Mouse (Mus musculus) heart, adult 2 months (tissue): ENCODE results near the gene Ube2l6. TPM values are rescaled to one million over a fixed set of nuclear protein-coding genes. Genes with fewer than 3 reads are reported as not detected.
A peak's percentile ranks its signal among the peaks of the same experiment; 100 is the strongest.

Experiments used
- DNase-seq, 2 experiments: peaks; one replicate each; pipeline ENCODE4 v3.0.0; 2021
- H3K27ac ChIP-seq: fragments of 200-600 bp; 2 replicates; pipeline ENCODE4 v1.8.1; 2022
- H3K27me3 ChIP-seq: fragments of 200-500 bp; 2 replicates; pipeline ENCODE4 v1.6.1; 2012; ENCODE audit warnings: mild to moderate bottlenecking, low read length, inconsistent platforms, mixed read lengths; ENCODE audit not compliant: control insufficient read depth, insufficient read depth
- H3K36me3 ChIP-seq: fragments of 200-500 bp; 2 replicates; pipeline ENCODE4 v1.6.1; 2012; ENCODE audit warnings: low read length, inconsistent platforms; ENCODE audit not compliant: control insufficient read depth, insufficient read depth
- H3K4me1 ChIP-seq: fragments of 200-500 bp; 2 replicates; pipeline ENCODE4 v1.6.1; 2011; ENCODE audit warnings: low read length; ENCODE audit not compliant: control insufficient read depth, insufficient read depth
- H3K4me3 ChIP-seq: fragments of 200-600 bp; 2 replicates; pipeline ENCODE4 v1.8.1; 2022
- H3K79me2 ChIP-seq: fragments of 200-500 bp; replicated peaks from 2 replicates; pipeline ENCODE4 v1.6.1; 2012; ENCODE audit warnings: mild to moderate bottlenecking, inconsistent platforms, low read length, moderate library complexity, mixed read lengths; ENCODE audit not compliant: control insufficient read depth, insufficient read depth
- H3K9ac ChIP-seq: fragments of 200-500 bp; 2 replicates; pipeline ENCODE4 v1.6.1; 2012; ENCODE audit warnings: low read depth, mild to moderate bottlenecking, control low read depth, inconsistent platforms, low read length, mixed read lengths
- CTCF ChIP-seq: fragments of 200-600 bp; IDR thresholded peaks from 2 replicates; pipeline ENCODE4 v1.8.1; 2022; ENCODE audit warnings: antibody characterized with exemption, mild to moderate bottlenecking, moderate library complexity
- EP300 ChIP-seq: fragments of 200-500 bp; IDR thresholded peaks from 2 replicates; pipeline ENCODE4 v1.6.1; 2011; ENCODE audit warnings: low read depth, low read length, control low read depth; ENCODE audit not compliant: insufficient read depth
- POLR2A ChIP-seq: fragments of 200-500 bp; IDR thresholded peaks from 2 replicates; pipeline ENCODE4 v1.6.1; 2011; ENCODE audit warnings: mild to moderate bottlenecking, low read depth, low read length, control low read depth; ENCODE audit not compliant: insufficient read depth
- WGBS: fragments of 180-500 bp; shearing (Covaris S2); methylation state at CpG from one replicate; pipeline ENCODE4 v1.1.7; 2018; 5-methylcytosine and 5-hydroxymethylcytosine counted together
- intact Hi-C: fragments of 180-260 bp; cut with DNase I; formaldehyde crosslinking; loops from one replicate; pipeline ENCODE4 v1.15.1; 2025
- polyA plus RNA-seq: library from polyadenylated mRNA; depleted of rRNA; stranded (reverse); fragments of >200 nt; gene quantifications from 2 replicates; pipeline ENCODE4 v1.2.3, GENCODE M21; 2012
- total RNA-seq, 2 experiments: library from RNA; stranded (reverse); gene quantifications; 2 replicates each; pipeline ENCODE4 v1.2.3; 2021

Gene Ube2l6
- total and polyA plus RNA-seq, 3 experiments = 26.5 to 131 (median 109) TPM

GRCm38 (mm10) chr2:84779210-84779609, 19.4 kb upstream of the Ube2l6 start:
- TF ChIP-seq POLR2A = no peak
- peak; percentile 49 for TF ChIP-seq CTCF
- peak in 1 of 2 experiments; percentile 19 for DNase-seq
- H3K27ac ChIP-seq = no peak overlapping the region
- 55% methylated on average over 6 of the region's 6 CpGs for WGBS
- H3K79me2 ChIP-seq = no peaks in the 10 kb centered on the region
- H3K9ac ChIP-seq = no peak overlapping the region
- H3K36me3 ChIP-seq = 0 out of 2 replicates have a peak, but pooled peaks cover 2% of the 10 kb centered on the region
- no peaks in the 10 kb centered on the region for H3K27me3 ChIP-seq
- intact Hi-C loops = no loop called here
- H3K4me1 ChIP-seq = peaks cover 5% of the 10 kb centered on the region
- H3K4me3 ChIP-seq = no peak overlapping the region

DNA sequence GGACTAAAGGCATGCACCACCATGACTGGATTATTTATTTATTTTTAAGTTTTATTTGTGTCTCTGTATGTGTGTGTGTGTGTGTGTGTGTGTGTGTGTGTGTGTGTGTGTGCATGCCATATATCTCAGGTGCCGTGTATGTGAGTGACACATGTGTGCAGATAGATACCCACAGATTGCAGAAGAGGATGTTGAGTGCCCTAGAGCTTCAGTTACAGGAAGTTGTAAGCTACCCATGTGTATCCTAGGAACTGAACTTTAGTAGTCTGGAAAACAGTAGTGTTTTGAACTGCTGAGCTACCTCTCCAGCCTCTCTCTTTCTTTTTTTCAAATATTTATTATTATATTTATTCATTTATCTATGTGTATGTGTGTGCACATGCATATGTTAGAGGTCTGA, 15.3 kb upstream of the Ube2l6 start:
- no peaks in the 10 kb centered on the region for H3K79me2 ChIP-seq
- 0 out of 2 replicates have a peak, but pooled peaks cover 2% of the 10 kb centered on the region for H3K36me3 ChIP-seq
- WGBS = 48% methylated on average over 1 of the region's 1 CpGs
- intact Hi-C loops = no loop called here
- H3K4me3 ChIP-seq = no peak overlapping the region
- H3K27me3 ChIP-seq = no peaks in the 10 kb centered on the region
- no peak overlapping the region for H3K9ac ChIP-seq
- TF ChIP-seq POLR2A = no peak
- TF ChIP-seq CTCF = no peak
- TF ChIP-seq EP300 = no peak
- peaks cover 5% of the 10 kb centered on the region for H3K4me1 ChIP-seq
- peak overlapping the region; percentile 40 for H3K27ac ChIP-seq
- no peak for DNase-seq

DNA sequence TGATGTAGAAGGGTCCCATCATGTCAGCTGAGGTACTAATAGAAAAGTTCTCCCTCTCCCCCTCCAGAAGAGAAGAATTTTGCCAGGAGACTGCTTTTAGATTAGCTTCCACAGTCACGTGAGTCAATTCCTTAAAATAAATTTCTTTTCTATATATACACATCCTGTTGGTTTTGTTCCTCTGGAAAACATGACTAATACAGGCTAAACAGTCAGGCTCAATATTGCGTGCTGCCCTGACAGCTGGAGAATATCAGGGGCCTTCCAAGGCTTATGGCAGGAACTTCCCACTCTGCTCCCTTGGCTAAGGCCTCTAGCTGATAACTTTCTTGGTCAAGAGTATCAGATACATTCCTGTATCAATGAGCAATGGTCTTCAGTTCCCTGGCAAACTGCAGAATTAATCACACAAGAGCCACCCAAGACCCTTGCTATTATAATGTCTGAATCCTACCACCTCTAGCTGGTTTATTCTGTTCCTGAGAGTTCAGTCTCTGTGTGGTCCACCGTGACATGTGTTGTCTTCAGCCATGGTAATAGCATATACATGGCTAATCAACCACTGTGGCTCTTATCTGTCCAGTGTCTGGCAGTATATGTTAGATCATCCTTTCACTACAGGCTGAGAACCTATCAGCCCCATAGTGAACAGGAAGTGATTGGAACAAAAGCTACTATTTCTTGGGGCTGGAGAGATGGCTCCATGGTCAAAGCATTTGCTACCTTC, 14.6 kb upstream of the Ube2l6 start:
- TF ChIP-seq EP300 (0 out of 2 replicates have a peak, but pooled peaks have one; percentile 19), CTCF (no peak), POLR2A (no peak)
- WGBS = 33% methylated on average over 3 of the region's 3 CpGs
- Histone ChIP-seq H3K27ac (peak overlapping the region; percentile 40), H3K27me3 (no peaks in the 10 kb centered on the region), H3K79me2 (no peaks in the 10 kb centered on the region), H3K9ac (no peak overlapping the region), H3K4me1 (peaks cover 1% of the 10 kb centered on the region; the same call in 1 of the 2 replicates), H3K36me3 (0 out of 2 replicates have a peak, but pooled peaks cover 2% of the 10 kb centered on the region), H3K4me3 (no peak overlapping the region)
- intact Hi-C loops = no loop called here
- DNase-seq = peak in 1 of 2 experiments; percentile 48

- Histone ChIP-seq H3K4me1 (peaks cover 1% of the 10 kb centered on the region), H3K79me2 (no peaks in the 10 kb centered on the region), H3K36me3 (0 out of 2 replicates have a peak, but pooled peaks cover 2% of the 10 kb centered on the region), H3K27me3 (no peaks in the 10 kb centered on the region), H3K9ac (no peak overlapping the region), H3K4me3 (no peak overlapping the region), H3K27ac (no peak overlapping the region)
- no peak for DNase-seq
- WGBS = 60% methylated on average over 3 of the region's 3 CpGs
- intact Hi-C loops = no loop called here
- no peak for TF ChIP-seq POLR2A
- TF ChIP-seq EP300 = no peak
- no peak for TF ChIP-seq CTCF
These were observed 10.3 kb upstream of the Ube2l6 start for GRCm38 (mm10) chr2:84788316-84788715.

- WGBS = 63% methylated on average over 9 of the region's 9 CpGs
- peak in 1 of 2 experiments; percentile 17 for DNase-seq
- H3K79me2 ChIP-seq = no peaks in the 10 kb centered on the region
- TF ChIP-seq CTCF (no peak), EP300 (no peak), POLR2A (no peak)
- intact Hi-C loops = no loop called here
- H3K27me3 ChIP-seq = no peaks in the 10 kb centered on the region
- peak overlapping the region; percentile 49 for H3K27ac ChIP-seq
- no peaks in the 10 kb centered on the region; the same call in 1 of the 2 replicates for H3K4me1 ChIP-seq
- H3K36me3 ChIP-seq = no peaks in the 10 kb centered on the region
- H3K9ac ChIP-seq = no peak overlapping the region
- no peak overlapping the region for H3K4me3 ChIP-seq
These were observed 8.2 kb upstream of the Ube2l6 start for GRCm38 (mm10) chr2:84790418-84790817.

GRCm38 (mm10) chr2:84792516-84792915, 6.1 kb upstream of the Ube2l6 start:
- Histone ChIP-seq H3K79me2 (no peaks in the 10 kb centered on the region), H3K27ac (no peak overlapping the region), H3K36me3 (no peaks in the 10 kb centered on the region), H3K9ac (no peak overlapping the region), H3K27me3 (no peaks in the 10 kb centered on the region), H3K4me1 (no peaks in the 10 kb centered on the region; the same call in 1 of the 2 replicates), H3K4me3 (no peak overlapping the region)
- WGBS = 43% methylated on average over 3 of the region's 3 CpGs
- intact Hi-C loops = no loop called here
- TF ChIP-seq POLR2A (no peak), EP300 (no peak), CTCF (no peak)
- peak in 1 of 2 experiments; percentile 49 for DNase-seq
